Mouse (Mus musculus) lung, adult 2 months (tissue): ENCODE measurements around the gene Hs2st1. TPM values are rescaled to one million over a fixed set of nuclear protein-coding genes. Genes with fewer than 3 reads are reported as not detected.

ENCODE experiments used
- DNase-seq: peaks from one replicate; pipeline ENCODE4 v3.0.0; 2022
- H3K4me1 ChIP-seq: fragments of 200-500 bp; 2 replicates; pipeline ENCODE4 v1.6.1; 2011; ENCODE audit warnings: low read length; ENCODE audit not compliant: control insufficient read depth, insufficient read depth
- H3K4me3 ChIP-seq: fragments of 200-500 bp; replicated peaks from 2 replicates; pipeline ENCODE3; 2011; ENCODE audit warnings: low read depth, mild to moderate bottlenecking, control low read depth, low read length; ENCODE audit errors: extremely low read depth
- CTCF ChIP-seq: fragments of 200-500 bp; IDR thresholded peaks from 2 replicates; pipeline ENCODE4 v1.5.1; 2011; ENCODE audit warnings: mild to moderate bottlenecking, low read length, control low read depth; ENCODE audit not compliant: insufficient read depth
- POLR2A ChIP-seq: fragments of 200-500 bp; IDR thresholded peaks from 2 replicates; pipeline ENCODE4 v1.6.1; 2011; ENCODE audit warnings: low read depth, mild to moderate bottlenecking, control low read depth, low read length, borderline replicate concordance; ENCODE audit errors: extremely low read depth
- WGBS: fragments of 180-500 bp; shearing (Covaris S2); methylation state at CpG from one replicate; pipeline ENCODE4 v1.1.7; 2018; 5-methylcytosine and 5-hydroxymethylcytosine counted together
- polyA plus RNA-seq: library from polyadenylated mRNA; depleted of rRNA; stranded (reverse); fragments of >200 nt; gene quantifications from 2 replicates; pipeline ENCODE4 v1.2.3, GENCODE M21; 2012

Gene Hs2st1
- polyA plus RNA-seq, 1 experiment: 28.4 TPM

GRCm38 (mm10) chr3:144488787-144489186 lies 81.2 kb downstream of the Hs2st1 start:
- TF ChIP-seq POLR2A (no peak), CTCF (no peak)
- no peaks in the 10 kb centered on the region for H3K4me1 ChIP-seq
- DNase-seq: no peak
- no peak overlapping the region for H3K4me3 ChIP-seq
- WGBS: 75% methylated on average over 2 of the region's 2 CpGs

- 81% methylated on average over 5 of the region's 5 CpGs for WGBS
These were observed 89.4 kb downstream of the Hs2st1 start for GRCm38 (mm10) chr3:144480595-144480994.

GRCm38 (mm10) chr3:144478427-144478794 lies 91.6 kb downstream of the Hs2st1 start:
- TF ChIP-seq CTCF (no peak), POLR2A (no peak)

More at GRCm38 (mm10) chr3:144480595-144480994, 89.4 kb downstream of the Hs2st1 start:
- H3K4me3 ChIP-seq: no peak overlapping the region
- DNase-seq: no peak
- no peak for TF ChIP-seq CTCF
- TF ChIP-seq POLR2A: no peak
- no peaks in the 10 kb centered on the region for H3K4me1 ChIP-seq

GRCm38 (mm10) chr3:144477707-144478426 lies 92.1 kb downstream of the Hs2st1 start:
- TF ChIP-seq POLR2A (no peak), CTCF (no peak)
- Histone ChIP-seq H3K4me3 (no peak overlapping the region), H3K4me1 (peaks cover 3% of the 10 kb centered on the region; the same call in 1 of the 2 replicates)
- 89% methylated on average over 12 of the region's 12 CpGs for WGBS
- no peak for DNase-seq

More at GRCm38 (mm10) chr3:144478427-144478794, 91.6 kb downstream of the Hs2st1 start:
- Histone ChIP-seq H3K4me1 (peaks cover 3% of the 10 kb centered on the region; the same call in 1 of the 2 replicates), H3K4me3 (no peak overlapping the region)
- WGBS: 88% methylated on average over 7 of the region's 7 CpGs
- no peak for DNase-seq

- Histone ChIP-seq H3K4me1 (peaks cover 3% of the 10 kb centered on the region; the same call in 1 of the 2 replicates), H3K4me3 (no peak overlapping the region)
- DNase-seq: no peak
- TF ChIP-seq CTCF: no peak
- TF ChIP-seq POLR2A: no peak
- WGBS: 74% methylated on average over 5 of the region's 5 CpGs
These were observed 94.1 kb downstream of the Hs2st1 start for GRCm38 (mm10) chr3:144475891-144476290.

DNA sequence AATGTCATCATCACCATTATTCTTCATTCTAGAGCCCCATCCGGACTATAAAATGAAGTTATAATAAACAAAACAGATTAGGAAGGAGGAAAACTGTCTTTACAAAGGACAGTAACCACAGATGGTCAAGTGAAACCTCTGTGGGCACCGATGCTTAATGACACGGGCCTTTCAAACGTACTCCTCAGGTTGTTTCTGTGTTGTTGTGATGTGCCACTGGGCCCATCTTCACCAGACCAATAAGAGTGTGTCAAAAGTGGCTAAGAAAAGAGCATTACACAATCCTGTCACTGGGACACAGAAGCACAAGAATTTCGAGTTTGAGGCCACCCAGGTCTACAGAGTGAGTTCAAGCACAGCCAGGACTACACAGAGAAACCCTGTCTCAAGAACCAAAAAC lies 95.3 kb downstream of the Hs2st1 start:
- TF ChIP-seq POLR2A: no peak
- no peak for TF ChIP-seq CTCF
- DNase-seq: no peak
- Histone ChIP-seq H3K4me3 (no peak overlapping the region), H3K4me1 (peaks cover 3% of the 10 kb centered on the region; the same call in 1 of the 2 replicates)
- 40% methylated on average over 5 of the region's 5 CpGs for WGBS

GRCm38 (mm10) chr3:144471954-144472353 lies 98.0 kb downstream of the Hs2st1 start:
- TF ChIP-seq CTCF (no peak), POLR2A (no peak)
- DNase-seq: no peak
- Histone ChIP-seq H3K4me3 (no peak overlapping the region), H3K4me1 (peaks cover 3% of the 10 kb centered on the region; the same call in 1 of the 2 replicates)
- WGBS: 65% methylated on average over 3 of the region's 3 CpGs

DNA sequence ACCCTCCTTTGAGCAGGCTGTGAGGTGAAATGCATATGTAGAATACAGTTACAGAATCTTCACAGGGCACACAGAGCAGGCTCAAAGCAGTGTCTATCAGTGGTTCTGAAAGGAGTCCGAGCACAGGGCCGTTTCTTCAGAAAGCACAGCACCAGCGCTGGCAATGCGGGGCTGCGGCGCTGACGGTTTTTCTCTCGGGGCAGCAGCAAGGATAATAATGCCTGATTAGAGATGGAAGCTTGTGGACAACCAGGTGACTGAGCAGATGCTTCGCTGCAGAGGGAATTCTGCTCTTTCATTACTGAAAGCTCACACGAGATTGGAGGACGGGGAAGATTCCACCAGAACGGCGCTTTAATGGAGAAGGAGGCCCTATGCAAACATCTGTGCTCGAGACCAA lies 99.1 kb downstream of the Hs2st1 start:
- Histone ChIP-seq H3K4me1 (peaks cover 3% of the 10 kb centered on the region; the same call in 1 of the 2 replicates), H3K4me3 (no peak overlapping the region)
- TF ChIP-seq CTCF (no peak), POLR2A (no peak)
- DNase-seq: no peak
- 80% methylated on average over 14 of the region's 14 CpGs for WGBS

DNA sequence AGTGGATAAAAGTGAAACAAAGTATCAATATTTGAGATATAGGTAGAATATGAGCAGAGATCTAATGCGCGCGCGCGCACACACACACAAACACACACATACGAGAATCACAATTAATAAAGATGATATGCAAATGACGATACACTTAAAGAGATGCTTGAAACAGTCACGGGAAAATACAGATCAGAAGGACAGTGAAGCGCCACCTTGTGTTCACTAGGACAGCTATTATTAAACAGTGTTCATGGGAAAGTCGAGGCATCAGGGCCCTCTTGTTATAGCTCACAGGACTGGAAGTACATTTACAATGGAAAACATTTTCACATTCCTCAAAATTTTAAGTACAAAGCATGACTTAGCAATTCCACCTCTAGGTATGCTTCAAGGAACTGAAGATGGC lies 102.5 kb downstream of the Hs2st1 start:
- DNase-seq: no peak
- no peak overlapping the region for H3K4me3 ChIP-seq
- H3K4me1 ChIP-seq: no peaks in the 10 kb centered on the region
- WGBS: 62% methylated on average over 10 of the region's 10 CpGs
- TF ChIP-seq POLR2A (no peak), CTCF (peak; percentile 12; the same call in 1 of the 2 replicates)
